Mouse (Mus musculus): ENCODE measurements around the gene Lrrc20.

Lrrc20 gene

GRCm38 (mm10) chr10:61468900-61469299, 6.7 kb upstream of the Lrrc20 start:
- in situ Hi-C loops (cut with MboI; ENCODE audit: low sequenced_read_pairs): loop anchor here (10.0 kb wide), 1 partner anchor 196 kb away; no protein-coding TSS in a partner anchor

DNA sequence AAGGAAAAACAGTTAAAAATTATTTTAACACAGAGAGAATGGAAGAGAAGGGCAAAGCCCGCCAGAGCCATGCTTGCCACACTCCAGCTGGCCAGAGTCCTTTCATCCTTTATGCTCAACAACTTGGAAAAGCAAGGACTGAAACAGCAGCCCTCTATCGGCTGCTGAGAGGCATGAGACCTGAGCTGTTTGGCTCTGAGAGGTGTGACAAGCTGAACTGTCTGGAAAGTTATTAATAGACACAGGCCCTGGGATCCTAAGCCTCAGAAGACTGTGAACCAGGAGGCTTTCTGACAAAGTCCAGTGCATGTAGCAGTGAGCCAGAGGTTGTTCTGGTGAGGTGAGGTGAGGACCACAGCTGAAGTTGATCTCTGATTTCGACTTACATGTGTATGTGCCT, 2.0 kb upstream of the Lrrc20 start:
- in situ Hi-C loops (cut with MboI; ENCODE audit: low sequenced_read_pairs): no loop called here

DNA sequence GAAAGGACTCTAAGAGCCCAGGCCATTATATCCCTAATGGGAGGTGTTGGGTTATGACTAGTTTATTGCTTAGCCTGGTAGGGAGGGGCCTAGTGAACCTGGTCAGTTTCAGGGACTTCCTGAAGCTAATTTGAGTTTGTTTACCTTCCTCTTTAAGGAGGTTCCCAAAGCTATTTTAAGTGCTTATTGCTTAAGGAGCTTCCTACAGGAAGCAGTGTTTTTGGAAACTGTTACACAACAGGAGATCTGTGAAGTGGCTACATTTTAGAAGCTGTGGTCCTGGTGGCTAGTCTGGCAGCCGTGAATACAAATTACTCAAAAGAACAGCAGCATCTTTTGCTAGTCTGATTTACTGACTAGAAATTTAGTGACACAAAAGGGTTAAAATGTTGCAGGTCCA, 1.3 kb upstream of the Lrrc20 start:
- in situ Hi-C loops (cut with MboI; ENCODE audit: low sequenced_read_pairs): no loop called here

DNA sequence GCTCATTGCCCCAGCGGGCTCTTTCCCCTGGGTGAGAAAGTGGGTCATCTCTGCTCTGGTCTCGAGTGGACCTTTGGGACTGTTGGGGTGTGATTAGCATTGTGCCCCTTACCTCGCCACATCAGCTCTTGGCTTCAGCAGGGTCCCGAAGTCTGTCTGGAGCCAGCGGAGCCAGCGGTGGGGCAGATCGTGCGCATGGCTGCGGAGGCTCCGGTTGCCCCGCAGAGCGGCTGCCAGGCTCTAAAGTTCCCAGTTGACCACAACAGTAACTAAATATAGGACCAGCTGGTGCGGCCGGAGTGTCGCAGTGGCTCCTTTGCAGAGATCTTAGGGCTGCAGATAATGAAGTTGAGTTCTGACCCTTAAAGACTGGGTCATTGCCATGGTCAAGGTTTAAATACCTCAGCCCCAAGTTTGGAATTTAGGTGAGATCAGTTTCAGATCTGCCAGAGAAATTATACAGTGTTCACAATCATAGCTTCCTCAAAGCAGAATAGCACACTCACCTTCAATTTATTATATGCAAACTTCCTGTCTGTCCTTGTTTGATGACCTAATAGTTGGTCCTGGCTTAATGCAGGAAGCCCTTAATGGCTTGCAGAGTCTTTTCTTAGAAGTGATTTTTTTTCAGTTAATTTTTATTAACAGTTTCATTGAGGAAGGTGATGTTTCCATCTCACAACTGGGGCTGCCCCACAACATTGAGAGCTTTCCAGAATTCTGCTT, 1.0 kb downstream of the Lrrc20 start:
- in situ Hi-C loops (cut with MboI; ENCODE audit: low sequenced_read_pairs): no loop called here

GRCm38 (mm10) chr10:61479461-61479860, 3.9 kb downstream of the Lrrc20 start:
- in situ Hi-C loops (cut with MboI; ENCODE audit: low sequenced_read_pairs): no loop called here

DNA sequence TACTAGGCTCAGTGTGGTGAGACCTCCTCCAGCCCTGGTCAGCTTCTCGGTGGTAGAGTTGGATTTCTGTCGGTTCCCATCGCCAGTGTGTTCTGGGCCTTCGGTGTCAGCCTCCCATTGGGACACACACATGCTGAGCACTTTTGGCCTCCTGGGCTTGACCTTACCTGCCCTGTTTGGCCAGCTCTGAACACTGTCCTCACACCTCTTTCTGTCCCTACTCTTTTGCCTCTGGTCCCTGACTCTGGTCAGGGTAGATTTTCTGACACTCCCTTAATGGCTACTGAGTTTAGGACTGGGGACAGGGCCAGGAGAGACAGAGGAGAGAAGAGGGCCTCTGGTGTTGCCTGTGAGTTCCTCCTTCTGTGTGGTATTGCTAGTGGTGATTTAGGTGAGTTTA, 4.3 kb downstream of the Lrrc20 start:
- in situ Hi-C loops (cut with MboI; ENCODE audit: low sequenced_read_pairs): no loop called here

GRCm38 (mm10) chr10:61480488-61480887, 4.9 kb downstream of the Lrrc20 start:
- in situ Hi-C loops (cut with MboI; ENCODE audit: low sequenced_read_pairs): no loop called here

DNA sequence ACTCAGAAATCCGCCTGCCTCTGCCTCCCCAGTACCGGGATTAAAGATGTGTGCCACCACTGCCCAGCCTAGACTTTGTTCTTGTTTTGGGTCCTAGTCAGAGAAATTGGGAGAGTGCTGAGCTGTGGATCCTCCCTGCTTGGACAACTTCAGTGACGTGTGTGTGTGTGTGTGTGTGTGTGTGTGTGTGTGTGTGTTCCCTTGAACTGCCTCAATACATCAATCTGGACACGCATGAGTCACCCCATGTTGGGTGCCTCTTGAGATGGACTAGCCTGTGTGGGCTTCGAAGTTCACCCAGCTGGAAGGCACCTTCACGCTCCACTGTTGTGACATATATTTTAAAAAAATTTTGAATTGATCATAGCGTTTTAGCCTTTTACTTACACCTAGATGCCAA, 7.2 kb downstream of the Lrrc20 start:
- in situ Hi-C loops (cut with MboI; ENCODE audit: low sequenced_read_pairs): no loop called here

DNA sequence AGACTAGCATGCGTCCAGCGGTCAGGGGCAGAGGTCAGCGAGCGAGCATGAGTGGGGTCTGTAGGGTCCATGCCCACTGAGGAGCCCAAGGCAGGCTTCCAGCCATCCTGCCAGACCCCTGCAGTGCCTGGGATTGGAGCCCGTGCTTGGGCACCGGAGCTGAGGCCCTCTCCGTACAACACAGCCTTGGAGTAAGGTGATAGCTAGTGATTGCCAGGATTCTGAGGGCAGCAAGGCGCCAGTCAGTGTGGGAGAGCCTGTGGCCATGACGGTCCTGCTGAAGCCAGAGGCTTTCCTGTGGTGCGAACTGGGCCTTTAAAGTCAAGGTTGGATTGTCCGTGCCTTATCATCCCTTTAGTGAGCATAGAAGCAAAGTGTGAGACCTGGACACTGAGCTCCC, 9.2 kb downstream of the Lrrc20 start:
- in situ Hi-C loops (cut with MboI; ENCODE audit: low sequenced_read_pairs): no loop called here

- in situ Hi-C loops (cut with MboI; ENCODE audit: low sequenced_read_pairs): no loop called here
Measured at GRCm38 (mm10) chr10:61486551-61487339, 11.1 kb downstream of the Lrrc20 start.

DNA sequence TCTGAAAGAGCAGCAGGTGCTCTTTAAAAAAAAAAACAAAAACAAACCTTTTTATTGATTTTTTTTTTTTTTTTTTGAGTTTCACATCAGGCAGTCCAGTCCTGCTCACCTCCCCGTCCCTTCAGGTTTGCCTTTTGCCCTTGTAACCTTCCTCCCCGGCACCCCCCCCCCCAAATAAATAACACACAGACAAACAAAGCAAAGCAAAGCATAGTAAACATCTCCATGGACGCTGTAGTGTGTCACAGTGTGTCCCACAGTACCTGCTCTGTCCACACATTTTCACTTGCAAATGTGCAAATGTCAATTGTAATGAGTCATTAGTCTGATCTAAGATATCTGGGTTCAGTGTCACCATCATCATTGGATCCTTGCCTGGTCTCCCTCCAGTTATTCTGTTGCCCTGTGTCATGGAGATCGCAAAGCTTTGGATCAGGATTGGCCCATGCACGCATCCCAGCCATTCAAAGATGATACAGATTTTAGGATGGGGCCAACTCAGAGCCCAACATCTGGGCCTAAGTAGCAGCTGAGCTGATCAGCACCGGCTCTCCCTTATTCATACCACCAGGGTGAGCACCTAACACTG, 13.0 kb downstream of the Lrrc20 start:
- in situ Hi-C loops (cut with MboI; ENCODE audit: low sequenced_read_pairs): no loop called here

DNA sequence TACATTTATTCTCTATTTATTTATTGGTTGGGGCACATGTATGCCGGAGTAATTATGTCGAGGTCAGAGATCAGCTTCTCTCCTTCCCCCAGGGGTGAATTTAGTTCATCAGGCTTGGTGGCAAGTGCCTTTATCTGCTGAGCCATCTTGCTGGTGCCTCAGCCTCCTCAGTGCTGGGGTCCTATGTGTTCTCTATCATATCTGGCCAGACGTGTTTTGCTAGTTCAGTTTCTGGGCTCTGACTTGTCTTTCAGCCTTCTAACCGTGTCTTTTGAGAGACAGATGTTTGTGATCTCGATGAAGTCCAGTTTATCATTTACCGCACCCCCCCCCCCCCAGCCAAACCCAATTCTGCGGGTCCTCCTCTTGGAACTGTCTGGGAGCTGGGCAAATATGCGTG, 16.0 kb downstream of the Lrrc20 start:
- in situ Hi-C loops (cut with MboI; ENCODE audit: low sequenced_read_pairs): no loop called here

- in situ Hi-C loops (cut with MboI; ENCODE audit: low sequenced_read_pairs): no loop called here
Measured at GRCm38 (mm10) chr10:61492040-61492439, 16.4 kb downstream of the Lrrc20 start.

- in situ Hi-C loops (cut with MboI; ENCODE audit: low sequenced_read_pairs): no loop called here
Measured at GRCm38 (mm10) chr10:61495461-61495860, 19.9 kb downstream of the Lrrc20 start.

DNA sequence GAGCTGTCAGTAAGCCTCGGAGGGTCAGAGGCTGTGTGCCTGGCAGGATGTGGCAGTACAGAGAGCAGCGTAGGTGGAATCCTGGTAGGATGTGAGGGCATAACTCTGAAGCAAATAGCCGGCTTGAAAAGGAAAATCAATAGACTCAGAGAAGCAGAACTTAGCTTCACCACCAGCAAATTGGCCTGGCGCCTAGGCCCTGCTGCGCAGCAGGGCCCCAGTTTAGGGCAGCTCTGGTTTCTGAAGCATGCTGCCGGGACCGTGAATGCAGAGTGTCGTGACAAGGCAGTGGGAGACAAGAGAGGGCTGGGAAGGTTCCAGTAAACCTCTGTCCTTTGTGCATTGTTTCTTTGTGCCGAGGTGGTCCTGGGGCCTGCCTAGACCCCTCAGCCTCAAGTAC, 20.6 kb downstream of the Lrrc20 start:
- in situ Hi-C loops (cut with MboI; ENCODE audit: low sequenced_read_pairs): no loop called here

GRCm38 (mm10) chr10:61499505-61500466, 24.2 kb downstream of the Lrrc20 start:
- in situ Hi-C loops (cut with MboI; ENCODE audit: low sequenced_read_pairs): no loop called here

- in situ Hi-C loops (cut with MboI; ENCODE audit: low sequenced_read_pairs): no loop called here
Measured at GRCm38 (mm10) chr10:61500756-61501155, 25.2 kb downstream of the Lrrc20 start.

DNA sequence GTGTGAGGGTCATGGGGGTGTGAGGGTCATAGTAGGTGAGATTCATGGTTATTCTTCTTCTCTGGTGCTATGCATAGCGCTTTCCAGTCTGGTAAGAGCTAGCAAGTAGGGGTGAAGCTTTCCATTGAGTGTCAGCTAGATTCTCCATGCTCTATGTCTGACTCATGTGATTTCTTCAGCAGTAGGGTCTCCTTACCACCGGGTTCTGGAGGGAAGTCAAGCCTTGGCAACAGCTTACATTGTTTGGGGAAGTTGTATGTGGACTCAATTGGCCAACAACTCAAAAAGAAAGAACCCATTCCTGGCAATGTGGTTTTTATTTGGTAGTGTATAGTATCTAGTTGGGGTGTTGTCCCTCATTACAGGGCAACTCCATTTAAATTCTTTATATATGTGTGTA, 28.5 kb downstream of the Lrrc20 start:
- in situ Hi-C loops (cut with MboI; ENCODE audit: low sequenced_read_pairs): no loop called here

DNA sequence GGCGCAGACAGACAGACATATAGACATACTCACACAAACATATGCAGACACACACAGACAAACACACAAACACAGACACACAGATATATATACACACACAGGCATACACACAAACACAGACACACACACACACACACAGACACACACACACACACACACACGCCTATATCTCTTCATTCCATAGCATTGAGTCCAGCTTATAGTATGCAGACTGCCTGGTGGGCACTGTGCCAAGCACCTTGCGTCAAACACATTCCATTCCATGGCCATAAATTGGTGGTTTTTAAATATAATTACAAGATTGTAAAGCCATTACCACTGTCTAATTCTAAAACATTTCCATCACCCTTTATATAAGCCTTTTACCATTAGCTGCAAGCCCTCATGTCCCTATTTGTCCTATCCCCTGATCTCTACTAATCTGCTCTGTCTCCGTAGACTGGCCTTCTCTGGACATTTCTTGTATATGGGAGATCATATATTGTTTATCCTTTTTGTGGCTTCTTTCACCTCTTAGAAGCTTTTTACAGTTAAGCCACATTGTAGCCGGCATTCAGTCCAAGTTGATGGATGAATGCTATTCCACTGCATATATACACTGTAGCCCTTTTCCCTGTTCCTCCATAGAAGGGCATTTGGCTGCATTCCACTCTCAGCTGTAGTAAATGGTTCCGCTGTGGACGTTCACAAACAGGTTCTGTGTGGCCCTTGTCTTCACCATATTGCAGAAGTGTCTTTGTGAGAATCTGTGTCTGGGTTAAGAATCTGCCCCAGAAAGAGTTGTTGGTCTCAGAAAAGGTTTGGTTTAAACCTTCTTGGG, 31.0 kb downstream of the Lrrc20 start:
- in situ Hi-C loops (cut with MboI; ENCODE audit: low sequenced_read_pairs): no loop called here

GRCm38 (mm10) chr10:61509873-61510272, 34.3 kb downstream of the Lrrc20 start:
- in situ Hi-C loops (cut with MboI; ENCODE audit: low sequenced_read_pairs): no loop called here
